Mouse (Mus musculus) G1E (cell line): Measurements from ENCODE around the gene Mmp23.

Experiments
- CTCF ChIP-seq: IDR thresholded peaks from 2 replicates; pipeline ENCODE4 v1.5.1; 2012; ENCODE audit warnings: low read depth, low read length, inconsistent platforms, mixed read lengths
- GATA1 ChIP-seq: IDR thresholded peaks from 2 replicates; pipeline ENCODE4 v1.6.1; 2012; ENCODE audit warnings: borderline replicate concordance, low read length, inconsistent platforms, mixed read lengths
- POLR2AphosphoS5 ChIP-seq: IDR thresholded peaks from 2 replicates; pipeline ENCODE4 v1.6.1; 2012; ENCODE audit warnings: low read depth, low read length, inconsistent platforms; ENCODE audit not compliant: insufficient replicate concordance
- TAL1 ChIP-seq: conservative IDR thresholded peaks from 2 replicates; pipeline ENCODE4 v1.6.1; 2012; ENCODE audit warnings: low read depth, low read length, inconsistent platforms, mixed read lengths

DNA sequence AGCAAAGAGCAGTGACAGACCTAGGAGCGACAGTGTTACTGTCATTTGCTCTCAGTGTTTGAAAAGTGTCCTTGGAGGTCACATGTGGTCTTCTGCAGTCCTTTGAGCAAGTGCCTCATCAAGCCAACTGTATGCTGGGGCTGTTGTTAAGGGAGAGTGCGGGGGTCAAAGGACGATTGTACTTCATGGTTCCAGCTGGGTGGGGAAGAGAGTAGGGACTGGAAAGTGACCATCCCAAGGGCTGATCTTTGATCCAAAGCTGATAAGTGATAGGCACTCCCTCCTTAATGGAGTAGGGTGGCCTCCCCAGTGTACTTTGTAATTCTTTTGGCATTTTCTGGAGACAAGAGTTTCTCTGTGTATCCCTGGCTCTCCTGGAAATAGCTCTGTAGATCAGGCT is 41.3 kb downstream of the Mmp23 start:
- TF ChIP-seq CTCF (no peak), GATA1 (no peak), TAL1 (no peak), POLR2AphosphoS5 (no peak)
